Mouse (Mus musculus): ENCODE results near the gene Hist1h3e. TPM values are rescaled to one million over a fixed set of nuclear protein-coding genes. Genes with fewer than 3 reads are reported as not detected.

The Hist1h3e gene
- polyA plus RNA-seq, 1 experiment from 2014 or later: 3.6 TPM

Small RNAs within 50 kb of the gene (microRNA-seq; reads per million reads assigned to microRNA genes)
- gene Gm44297: not detected
- gene Gm44359: not detected
- gene Gm44394: not detected
- gene n-TStga1: 1.2 reads per million

Other genes with a start within 250 kb of the Hist1h3e start
- 36.9 and 38.3 TPM in 2 replicates for gene Zfp322a, start 193.2 kb downstream of the Hist1h3e start, polyA plus RNA-seq (2015; fragmentation: Nextera tagmentation; extraction: Ambion mirVana)
- 10.3 and 11.4 TPM in 2 replicates for gene Abt1, start 138.5 kb downstream of the Hist1h3e start, polyA plus RNA-seq (2015; fragmentation: Nextera tagmentation; extraction: Ambion mirVana)
- gene Btn1a1, start 96.5 kb downstream of the Hist1h3e start, polyA plus RNA-seq (2015; fragmentation: Nextera tagmentation; extraction: Ambion mirVana): 0.21 and 0.22 TPM in 2 replicates
- 0.14 and 0.28 TPM in 2 replicates for gene Btn2a2, start 73.5 kb downstream of the Hist1h3e start, polyA plus RNA-seq (2015; fragmentation: Nextera tagmentation; extraction: Ambion mirVana)
- 5.7 and 6.3 TPM in 2 replicates for gene Hist1h4h, start 31.3 kb downstream of the Hist1h3e start, polyA plus RNA-seq (2015; fragmentation: Nextera tagmentation; extraction: Ambion mirVana)
- 0.74 and 3.1 TPM in 2 replicates for gene Hist1h2af, start 28.5 kb downstream of the Hist1h3e start, polyA plus RNA-seq (2015; fragmentation: Nextera tagmentation; extraction: Ambion mirVana)
- 4.7 and 6.1 TPM in 2 replicates for gene Hist1h3g, start 26.9 kb downstream of the Hist1h3e start, polyA plus RNA-seq (2015; fragmentation: Nextera tagmentation; extraction: Ambion mirVana)
- gene Hist1h2bh, start 19.0 kb downstream of the Hist1h3e start, polyA plus RNA-seq (2015; fragmentation: Nextera tagmentation; extraction: Ambion mirVana): 1.1 and 1.4 TPM in 2 replicates
- gene Hist1h3f, start 18.3 kb downstream of the Hist1h3e start, polyA plus RNA-seq (2015; fragmentation: Nextera tagmentation; extraction: Ambion mirVana): 0.81 and 0.90 TPM in 2 replicates
- gene Hist1h4f, start 10.7 kb downstream of the Hist1h3e start, polyA plus RNA-seq (2015; fragmentation: Nextera tagmentation; extraction: Ambion mirVana): 1.6 TPM in 1 of 2 replicates, not detected in the other
- gene Hist1h1d, start 9.1 kb downstream of the Hist1h3e start, polyA plus RNA-seq (2015; fragmentation: Nextera tagmentation; extraction: Ambion mirVana): 0.67 and 0.93 TPM in 2 replicates
- 34.0 and 56.1 TPM in 2 replicates for gene Hist1h2ae, start 8.9 kb upstream of the Hist1h3e start, polyA plus RNA-seq (2015; fragmentation: Nextera tagmentation; extraction: Ambion mirVana)
- 16.8 and 17.5 TPM in 2 replicates for gene Hist1h2bg, start 9.0 kb upstream of the Hist1h3e start, polyA plus RNA-seq (2015; fragmentation: Nextera tagmentation; extraction: Ambion mirVana)
- gene Hist1h2bf, start 11.8 kb upstream of the Hist1h3e start, polyA plus RNA-seq (2015; fragmentation: Nextera tagmentation; extraction: Ambion mirVana): 1.7 and 3.0 TPM in 2 replicates
- 2.5 TPM in 2 replicates for gene Hist1h2ad, start 12.0 kb upstream of the Hist1h3e start, polyA plus RNA-seq (2015; fragmentation: Nextera tagmentation; extraction: Ambion mirVana)
- gene Hist1h3d, start 13.4 kb upstream of the Hist1h3e start, polyA plus RNA-seq (2015; fragmentation: Nextera tagmentation; extraction: Ambion mirVana): 6.3 and 6.5 TPM in 2 replicates
- 60.7 and 86.3 TPM in 2 replicates for gene Hist1h4d, start 19.2 kb upstream of the Hist1h3e start, polyA plus RNA-seq (2015; fragmentation: Nextera tagmentation; extraction: Ambion mirVana)
- 2.8 and 3.0 TPM in 2 replicates for gene Hist1h2be, start 58.8 kb upstream of the Hist1h3e start, polyA plus RNA-seq (2015; fragmentation: Nextera tagmentation; extraction: Ambion mirVana)
- gene Hist1h1e, start 60.2 kb upstream of the Hist1h3e start, polyA plus RNA-seq (2015; fragmentation: Nextera tagmentation; extraction: Ambion mirVana): 11.3 and 16.6 TPM in 2 replicates
- 1.7 TPM in 2 replicates for gene Hist1h2ac, start 121.6 kb upstream of the Hist1h3e start, polyA plus RNA-seq (2015; fragmentation: Nextera tagmentation; extraction: Ambion mirVana)
- 101 and 102 TPM in 2 replicates for gene Hist1h2bc, start 121.8 kb upstream of the Hist1h3e start, polyA plus RNA-seq (2015; fragmentation: Nextera tagmentation; extraction: Ambion mirVana)
- gene Hist1h1t, start 133.4 kb upstream of the Hist1h3e start, polyA plus RNA-seq (2015; fragmentation: Nextera tagmentation; extraction: Ambion mirVana): 0.14 TPM in 1 of 2 replicates, not detected in the other
- 4.5 and 4.8 TPM in 2 replicates for gene Hist1h4c, start 136.1 kb upstream of the Hist1h3e start, polyA plus RNA-seq (2015; fragmentation: Nextera tagmentation; extraction: Ambion mirVana)
- gene Hfe, start 148.5 kb upstream of the Hist1h3e start, polyA plus RNA-seq (2015; fragmentation: Nextera tagmentation; extraction: Ambion mirVana): 8.8 and 9.6 TPM in 2 replicates
- gene Hist1h1c, start 176.4 kb upstream of the Hist1h3e start, polyA plus RNA-seq (2015; fragmentation: Nextera tagmentation; extraction: Ambion mirVana): 53.4 and 58.0 TPM in 2 replicates
- 3.1 and 3.7 TPM in 2 replicates for gene Hist1h3c, start 183.2 kb upstream of the Hist1h3e start, polyA plus RNA-seq (2015; fragmentation: Nextera tagmentation; extraction: Ambion mirVana)
- gene Hist1h2bb, start 184.4 kb upstream of the Hist1h3e start, polyA plus RNA-seq (2015; fragmentation: Nextera tagmentation; extraction: Ambion mirVana): 1.00 and 2.9 TPM in 2 replicates
- 16.2 and 26.2 TPM in 2 replicates for gene Hist1h2ab, start 188.8 kb upstream of the Hist1h3e start, polyA plus RNA-seq (2015; fragmentation: Nextera tagmentation; extraction: Ambion mirVana)
- 7.0 and 7.5 TPM in 2 replicates for gene Hist1h3b, start 189.9 kb upstream of the Hist1h3e start, polyA plus RNA-seq (2015; fragmentation: Nextera tagmentation; extraction: Ambion mirVana)
- 1.2 and 3.7 TPM in 2 replicates for gene Hist1h4b, start 194.6 kb upstream of the Hist1h3e start, polyA plus RNA-seq (2015; fragmentation: Nextera tagmentation; extraction: Ambion mirVana)
- 0.28 and 1.5 TPM in 2 replicates for gene Hist1h4a, start 198.9 kb upstream of the Hist1h3e start, polyA plus RNA-seq (2015; fragmentation: Nextera tagmentation; extraction: Ambion mirVana)
- 2.0 and 3.5 TPM in 2 replicates for gene Hist1h3a, start 200.0 kb upstream of the Hist1h3e start, polyA plus RNA-seq (2015; fragmentation: Nextera tagmentation; extraction: Ambion mirVana)
- gene Hist1h1a, start 201.3 kb upstream of the Hist1h3e start, polyA plus RNA-seq (2015; fragmentation: Nextera tagmentation; extraction: Ambion mirVana): 1.3 TPM in 2 replicates
- not detected in 2 replicates for gene Trim38, start 207.5 kb upstream of the Hist1h3e start, polyA plus RNA-seq (2015; fragmentation: Nextera tagmentation; extraction: Ambion mirVana)
- 0.06 and 0.11 TPM in 2 replicates for gene Slc17a2, start 244.6 kb upstream of the Hist1h3e start, polyA plus RNA-seq (2015; fragmentation: Nextera tagmentation; extraction: Ambion mirVana)

Measured in stomach, embryonic 16.5 days (tissue).